Mouse (Mus musculus): ENCODE data around the gene Atp13a1. TPM values are rescaled to one million over a fixed set of nuclear protein-coding genes. Genes with fewer than 3 reads are reported as not detected.
A peak's percentile ranks its signal among the peaks of the same experiment; 100 is the strongest.

Gene Atp13a1
- polyA plus RNA-seq (2014; fragmentation: Nextera tagmentation; extraction: Ambion mirVana) = 53.6 and 58.4 TPM in 2 replicates

GRCm38 (mm10) chr8:69790773-69791367 lies at the start of gene Atp13a1, which contains the start of gene Zfp866:
TSS of gene Atp13a1 (plus strand) at chr8:69791163.
TSS of gene Zfp866 (minus strand) at chr8:69791178.
- DNase-seq (ENCODE audit: low spot score) = peak; percentile 91
- Histone ChIP-seq H3K4me2 (ENCODE audit: low read depth, low read length, severe bottlenecking) (peak within 1 kb of the TSS; percentile 76), H3K27ac (ENCODE audit: low read depth, low read length) (peak within 1 kb of the TSS; percentile 68), H3K4me3 (ENCODE audit: low read depth, low read length) (peak within 1 kb of the TSS; percentile 100), H3K27me3 (ENCODE audit: control insufficient read depth, insufficient read depth, low read length) (no peaks in the 10 kb centered on the region), H3K9me3 (ENCODE audit: control insufficient read depth, low read length) (no peaks in the 10 kb centered on the region), H3K4me1 (replicated peaks; ENCODE audit: control insufficient read depth, insufficient read depth, low read length) (peaks cover 10% of the 10 kb centered on the region), H3K36me3 (ENCODE audit: control insufficient read depth, insufficient read depth, low read length) (no peaks in the 10 kb centered on the region; the same call in 1 of the 2 replicates), H3K9ac (ENCODE audit: low read length) (peak within 1 kb of the TSS; percentile 98)
- ATAC-seq (replicated peaks; ENCODE audit: low FRiP score) = peak; percentile 95
- WGBS = under 1% methylated on average over 38 of the region's 38 CpGs

GRCm38 (mm10) chr8:69741231-69741630 lies 49.7 kb upstream of the Atp13a1 start:
- Histone ChIP-seq H3K4me3 (ENCODE audit: low read depth, low read length) (no peak overlapping the region), H3K9ac (ENCODE audit: low read length) (no peak overlapping the region)
- no peak for ATAC-seq (replicated peaks; ENCODE audit: low FRiP score)

GRCm38 (mm10) chr8:69749544-69750454 lies 41.2 kb upstream of the Atp13a1 start, which contains the start of gene Zfp963:
TSS of gene Zfp963 (minus strand) at chr8:69749970.
- Histone ChIP-seq H3K9ac (ENCODE audit: low read length) (peak within 1 kb of the TSS; percentile 90), H3K36me3 (ENCODE audit: control insufficient read depth, insufficient read depth, low read length) (no peaks in the 10 kb centered on the region), H3K27ac (ENCODE audit: low read depth, low read length) (peak within 1 kb of the TSS; percentile 96), H3K27me3 (ENCODE audit: control insufficient read depth, insufficient read depth, low read length) (no peaks in the 10 kb centered on the region), H3K4me2 (ENCODE audit: low read depth, low read length, severe bottlenecking) (peak within 1 kb of the TSS; percentile 49), H3K4me3 (ENCODE audit: low read depth, low read length) (peak within 1 kb of the TSS; percentile 68), H3K9me3 (ENCODE audit: control insufficient read depth, low read length) (no peaks in the 10 kb centered on the region), H3K4me1 (replicated peaks; ENCODE audit: control insufficient read depth, insufficient read depth, low read length) (0 out of 2 replicates have a peak, but pooled peaks cover 2% of the 10 kb centered on the region)
- peak; percentile 96 for DNase-seq (ENCODE audit: low spot score)
- peak; percentile 98 for ATAC-seq (replicated peaks; ENCODE audit: low FRiP score)
- WGBS = 3% methylated on average over 48 of the region's 48 CpGs

More at GRCm38 (mm10) chr8:69741231-69741630, 49.7 kb upstream of the Atp13a1 start:
- no peaks in the 10 kb centered on the region for H3K27me3 ChIP-seq (ENCODE audit: control insufficient read depth, insufficient read depth, low read length)
- WGBS = 85% methylated on average over 2 of the region's 2 CpGs
- no peak overlapping the region for H3K27ac ChIP-seq (ENCODE audit: low read depth, low read length)
- H3K36me3 ChIP-seq (ENCODE audit: control insufficient read depth, insufficient read depth, low read length) = no peaks in the 10 kb centered on the region
- no peaks in the 10 kb centered on the region for H3K9me3 ChIP-seq (ENCODE audit: control insufficient read depth, low read length)
- H3K4me2 ChIP-seq (ENCODE audit: low read depth, low read length, severe bottlenecking) = no peak overlapping the region
- H3K4me1 ChIP-seq (replicated peaks; ENCODE audit: control insufficient read depth, insufficient read depth, low read length) = no peaks in the 10 kb centered on the region
- DNase-seq (ENCODE audit: low spot score) = no peak

GRCm38 (mm10) chr8:69752437-69752836 lies 38.5 kb upstream of the Atp13a1 start:
- Histone ChIP-seq H3K9me3 (ENCODE audit: control insufficient read depth, low read length) (no peaks in the 10 kb centered on the region), H3K4me3 (ENCODE audit: low read depth, low read length) (no peak overlapping the region), H3K9ac (ENCODE audit: low read length) (no peak overlapping the region), H3K4me2 (ENCODE audit: low read depth, low read length, severe bottlenecking) (no peak overlapping the region), H3K36me3 (ENCODE audit: control insufficient read depth, insufficient read depth, low read length) (no peaks in the 10 kb centered on the region; the same call in 1 of the 2 replicates), H3K4me1 (replicated peaks; ENCODE audit: control insufficient read depth, insufficient read depth, low read length) (0 out of 2 replicates have a peak, but pooled peaks cover 2% of the 10 kb centered on the region), H3K27ac (ENCODE audit: low read depth, low read length) (no peak overlapping the region), H3K27me3 (ENCODE audit: control insufficient read depth, insufficient read depth, low read length) (no peaks in the 10 kb centered on the region)
- 83% methylated on average over 2 of the region's 2 CpGs for WGBS
- no peak for DNase-seq (ENCODE audit: low spot score)
- no peak for ATAC-seq (replicated peaks; ENCODE audit: low FRiP score)

- Histone ChIP-seq H3K36me3 (ENCODE audit: control insufficient read depth, insufficient read depth, low read length) (peaks cover 7% of the 10 kb centered on the region), H3K9me3 (ENCODE audit: control insufficient read depth, low read length) (no peaks in the 10 kb centered on the region), H3K4me1 (replicated peaks; ENCODE audit: control insufficient read depth, insufficient read depth, low read length) (no peaks in the 10 kb centered on the region), H3K4me2 (ENCODE audit: low read depth, low read length, severe bottlenecking) (no peak overlapping the region), H3K27me3 (ENCODE audit: control insufficient read depth, insufficient read depth, low read length) (no peaks in the 10 kb centered on the region), H3K27ac (ENCODE audit: low read depth, low read length) (no peak overlapping the region), H3K4me3 (ENCODE audit: low read depth, low read length) (no peak overlapping the region), H3K9ac (ENCODE audit: low read length) (no peak overlapping the region)
- DNase-seq (ENCODE audit: low spot score) (no peak), ATAC-seq (replicated peaks; ENCODE audit: low FRiP score) (no peak)
- 96% methylated on average over 5 of the region's 5 CpGs for WGBS
Observed at GRCm38 (mm10) chr8:69758316-69758715, 32.6 kb upstream of the Atp13a1 start.

- H3K4me2 ChIP-seq (ENCODE audit: low read depth, low read length, severe bottlenecking) = no peak overlapping the region
- H3K27me3 ChIP-seq (ENCODE audit: control insufficient read depth, insufficient read depth, low read length) = no peaks in the 10 kb centered on the region
- no peaks in the 10 kb centered on the region for H3K4me1 ChIP-seq (replicated peaks; ENCODE audit: control insufficient read depth, insufficient read depth, low read length)
- no peak overlapping the region for H3K27ac ChIP-seq (ENCODE audit: low read depth, low read length)
- peaks cover 32% of the 10 kb centered on the region for H3K36me3 ChIP-seq (ENCODE audit: control insufficient read depth, insufficient read depth, low read length)
- DNase-seq (ENCODE audit: low spot score) (no peak), ATAC-seq (replicated peaks; ENCODE audit: low FRiP score) (no peak)
- H3K9me3 ChIP-seq (ENCODE audit: control insufficient read depth, low read length) = peaks cover 5% of the 10 kb centered on the region; the same call in 1 of the 2 replicates
- H3K4me3 ChIP-seq (ENCODE audit: low read depth, low read length) = no peak overlapping the region
- H3K9ac ChIP-seq (ENCODE audit: low read length) = no peak overlapping the region
- WGBS = 88% methylated on average over 4 of the region's 4 CpGs
Observed at GRCm38 (mm10) chr8:69761814-69762445, 29.0 kb upstream of the Atp13a1 start.

GRCm38 (mm10) chr8:69771221-69771620 lies 19.7 kb upstream of the Atp13a1 start:
- Histone ChIP-seq H3K4me1 (replicated peaks; ENCODE audit: control insufficient read depth, insufficient read depth, low read length) (peaks cover 3% of the 10 kb centered on the region; the same call in 1 of the 2 replicates), H3K27me3 (ENCODE audit: control insufficient read depth, insufficient read depth, low read length) (no peaks in the 10 kb centered on the region), H3K4me3 (ENCODE audit: low read depth, low read length) (no peak overlapping the region), H3K36me3 (ENCODE audit: control insufficient read depth, insufficient read depth, low read length) (peaks cover 17% of the 10 kb centered on the region), H3K9me3 (ENCODE audit: control insufficient read depth, low read length) (peaks cover 4% of the 10 kb centered on the region; the same call in 1 of the 2 replicates), H3K9ac (ENCODE audit: low read length) (no peak overlapping the region), H3K27ac (ENCODE audit: low read depth, low read length) (no peak overlapping the region), H3K4me2 (ENCODE audit: low read depth, low read length, severe bottlenecking) (no peak overlapping the region)
- ATAC-seq (replicated peaks; ENCODE audit: low FRiP score) (no peak), DNase-seq (ENCODE audit: low spot score) (no peak)
- 94% methylated on average over 9 of the region's 9 CpGs for WGBS

GRCm38 (mm10) chr8:69772106-69772505 lies 18.9 kb upstream of the Atp13a1 start:
- no peak overlapping the region for H3K4me2 ChIP-seq (ENCODE audit: low read depth, low read length, severe bottlenecking)
- no peak overlapping the region for H3K4me3 ChIP-seq (ENCODE audit: low read depth, low read length)
- H3K36me3 ChIP-seq (ENCODE audit: control insufficient read depth, insufficient read depth, low read length) = peaks cover 12% of the 10 kb centered on the region
- H3K27ac ChIP-seq (ENCODE audit: low read depth, low read length) = no peak overlapping the region
- no peak for ATAC-seq (replicated peaks; ENCODE audit: low FRiP score)
- no peak for DNase-seq (ENCODE audit: low spot score)
- H3K9ac ChIP-seq (ENCODE audit: low read length) = no peak overlapping the region
- H3K9me3 ChIP-seq (ENCODE audit: control insufficient read depth, low read length) = no peaks in the 10 kb centered on the region
- H3K4me1 ChIP-seq (replicated peaks; ENCODE audit: control insufficient read depth, insufficient read depth, low read length) = peaks cover 3% of the 10 kb centered on the region; the same call in 1 of the 2 replicates
- WGBS = 86% methylated on average over 2 of the region's 2 CpGs
- no peaks in the 10 kb centered on the region for H3K27me3 ChIP-seq (ENCODE audit: control insufficient read depth, insufficient read depth, low read length)

Measured in forebrain, embryonic 11.5 days (tissue).